Mouse (Mus musculus) regulatory T cell (primary cell): ENCODE data around the gene Tax1bp1.

ENCODE experiments used
- in situ Hi-C: fragments of 300-600 bp; cut with MboI, MseI; formaldehyde crosslinking; loops from one replicate; pipeline ENCODE4 v1.15.1; 2025; ENCODE audit warnings: high pct_unique_total_duplicates

Gene Tax1bp1

DNA sequence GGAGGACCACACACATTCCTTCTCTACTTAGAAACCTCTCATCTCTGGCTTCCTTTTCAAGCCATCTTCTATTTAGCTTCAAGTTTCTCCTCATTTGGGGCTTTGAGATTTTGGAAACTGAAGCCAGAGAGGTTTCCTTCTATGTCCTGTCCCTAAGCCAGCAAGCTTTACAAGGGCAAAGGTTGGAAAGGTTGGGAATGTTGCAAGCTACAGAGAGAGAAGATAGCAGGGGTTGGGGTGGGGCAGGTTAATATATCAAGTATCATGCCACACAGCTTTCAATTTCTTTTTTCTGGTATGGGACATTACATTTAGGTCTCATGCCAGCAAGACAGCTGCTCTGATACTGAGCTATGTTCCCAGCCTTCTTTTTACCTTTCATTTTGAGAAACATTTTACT lies 8.2 kb upstream of the Tax1bp1 start:
- in situ Hi-C loops = no loop called here

DNA sequence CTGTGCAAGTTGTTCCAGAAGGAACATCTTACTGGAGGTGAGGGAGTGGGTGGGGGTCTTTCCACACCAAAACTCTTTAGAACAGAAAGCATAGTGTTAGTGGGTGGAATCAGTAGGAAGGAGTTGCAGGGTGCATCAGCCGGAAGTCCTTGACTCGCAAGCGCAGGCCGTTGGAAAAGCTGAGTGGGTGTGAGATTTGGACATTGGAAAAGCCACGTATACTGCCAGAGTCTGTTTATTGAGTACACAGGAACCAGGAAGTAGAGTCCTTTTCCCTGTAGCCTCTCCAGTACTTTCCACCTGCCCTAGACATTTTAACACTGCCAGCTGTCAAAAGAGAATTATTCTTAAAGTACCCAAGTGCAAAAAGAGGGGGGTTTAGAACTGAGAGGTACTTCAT lies 5.7 kb upstream of the Tax1bp1 start:
- in situ Hi-C loops = no loop called here

DNA sequence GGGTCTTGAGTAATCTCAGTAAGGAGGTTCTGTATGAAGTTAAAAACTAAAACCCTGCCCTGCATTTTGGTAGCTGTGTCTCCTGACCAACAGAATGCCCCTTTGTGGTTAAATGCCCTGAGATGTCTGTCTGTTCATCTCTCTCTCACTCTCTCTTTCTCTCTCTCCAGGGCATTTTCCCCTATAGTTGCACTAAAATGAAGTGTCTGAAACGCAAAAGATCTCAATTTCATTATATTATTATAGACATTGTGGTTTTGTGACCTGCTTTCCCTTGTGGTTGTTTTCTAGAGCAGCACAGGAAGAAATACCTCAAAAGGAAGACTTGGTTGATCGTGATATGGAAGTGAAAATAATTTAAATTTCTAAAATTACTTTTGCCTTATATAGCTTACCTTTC lies 966 bp upstream of the Tax1bp1 start:
- in situ Hi-C loops = loop anchor here (5.0 kb wide), 1 partner anchor 70 kb away; the partner anchor contains the start of gene Hibadh

DNA sequence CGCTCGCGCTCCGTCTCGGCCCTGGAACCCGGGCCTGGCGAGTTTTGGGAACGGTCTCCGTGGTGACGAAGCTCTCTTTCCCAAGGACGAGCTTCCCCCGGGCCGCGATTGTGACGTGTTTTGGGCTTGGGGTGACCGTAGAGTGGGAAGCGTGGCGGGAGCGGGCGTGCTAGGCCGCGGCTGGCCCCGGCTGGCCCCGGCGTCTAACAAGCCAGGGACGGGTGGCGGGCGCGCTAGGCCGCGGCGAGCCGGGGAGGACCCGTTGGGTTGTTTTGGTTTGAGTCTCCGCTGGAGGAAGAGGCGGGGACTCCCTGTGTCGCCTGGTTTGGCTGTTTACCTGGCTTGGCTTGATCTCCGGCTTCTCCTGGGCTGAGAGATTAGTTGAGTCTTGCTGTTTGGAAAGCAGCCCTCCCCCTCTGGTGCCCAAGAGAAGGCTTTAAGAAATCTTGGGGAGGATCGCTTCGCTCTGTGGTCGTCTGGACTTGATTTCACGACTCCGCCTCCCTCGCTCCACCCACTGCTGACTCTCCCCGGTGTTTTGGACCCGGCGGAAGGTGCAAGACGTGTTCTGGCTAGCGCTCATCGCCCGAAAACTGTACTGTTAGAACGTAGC lies 474 bp downstream of the Tax1bp1 start:
- in situ Hi-C loops = loop anchor here (5.0 kb wide), 1 partner anchor 72 kb away; the partner anchor contains the start of gene Hibadh

DNA sequence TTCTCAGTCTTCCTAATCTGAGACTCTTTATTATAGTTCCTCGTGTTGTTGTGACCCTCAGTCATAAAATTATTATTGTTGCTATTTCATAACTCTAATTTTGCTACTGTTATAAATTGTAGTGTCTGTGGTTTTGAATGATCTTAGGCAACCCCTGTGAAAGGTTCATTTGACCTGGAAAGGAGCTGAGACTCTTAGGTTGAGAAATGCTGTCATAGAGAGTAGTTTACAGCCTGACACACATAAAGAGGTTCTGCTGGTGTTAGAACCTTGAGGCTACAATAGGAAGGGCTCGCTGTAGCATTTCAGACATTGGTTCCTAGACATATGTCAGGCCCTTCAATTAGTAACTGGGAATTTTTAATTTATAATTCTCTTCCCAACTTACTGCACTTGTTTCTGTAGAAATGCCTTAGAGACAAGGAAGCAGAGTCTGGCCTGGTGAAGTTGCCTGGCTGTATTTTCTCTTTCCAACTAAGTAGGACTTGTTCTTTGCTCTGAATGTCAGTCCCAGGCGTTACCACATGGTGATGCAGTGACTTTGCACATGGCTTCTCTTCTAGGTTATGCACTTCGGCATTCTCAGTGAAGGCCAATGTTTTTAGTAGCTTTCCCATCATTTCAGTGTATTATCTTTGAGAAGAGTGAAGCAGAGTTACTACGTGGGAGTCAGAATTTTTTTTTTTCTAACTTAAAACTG lies 4.1 kb downstream of the Tax1bp1 start:
- in situ Hi-C loops = no loop called here

DNA sequence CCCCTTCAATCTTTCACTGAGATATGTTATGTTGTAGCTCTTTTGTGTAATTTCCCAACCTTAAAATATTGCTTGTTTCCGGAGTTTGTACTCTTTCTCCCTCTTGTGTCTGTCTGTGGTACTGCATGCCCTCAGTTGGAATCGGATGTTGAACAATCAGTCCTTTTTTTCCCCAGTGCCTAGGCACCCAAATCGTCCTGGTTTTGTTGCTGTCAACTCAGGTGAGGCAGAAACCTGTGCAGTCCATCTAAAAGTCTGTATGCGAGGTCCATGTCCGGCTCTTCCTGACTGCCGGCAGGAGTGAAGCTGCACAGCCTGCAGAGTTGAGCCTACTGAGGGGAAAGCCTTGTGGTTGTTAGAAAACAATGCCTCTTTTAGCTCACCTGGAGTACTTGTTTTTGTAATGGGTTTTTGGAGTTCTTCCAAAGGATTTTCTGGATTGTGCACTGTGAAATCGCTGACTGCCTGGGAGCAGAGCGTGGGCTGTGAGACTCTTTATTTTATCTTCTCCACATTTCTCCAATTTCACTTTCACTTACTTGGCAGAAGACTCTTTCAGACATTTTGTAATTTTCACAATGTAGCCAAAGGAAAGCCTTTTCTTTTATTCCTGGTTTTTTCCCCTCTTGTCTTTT lies 11.4 kb downstream of the Tax1bp1 start:
- in situ Hi-C loops = no loop called here

DNA sequence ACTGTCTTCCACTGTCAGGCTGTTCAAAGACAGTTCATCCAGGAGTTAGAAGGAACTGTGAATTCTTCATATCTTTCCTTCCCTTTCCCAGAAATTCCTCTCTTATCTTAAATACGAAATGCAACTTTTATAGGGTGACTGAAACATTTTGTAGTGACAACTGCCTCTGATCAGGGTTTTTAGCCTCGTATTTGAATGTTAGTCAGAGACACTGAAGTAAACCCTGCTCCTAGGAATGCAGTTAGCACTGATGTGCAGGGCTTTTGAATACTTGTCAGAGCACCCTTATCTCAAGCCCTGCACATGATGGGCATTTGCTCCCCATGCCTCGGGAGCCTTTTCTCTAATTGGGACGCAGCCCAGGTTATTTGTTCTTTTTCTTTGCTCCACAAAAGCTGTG lies 16.8 kb downstream of the Tax1bp1 start:
- in situ Hi-C loops = no loop called here

DNA sequence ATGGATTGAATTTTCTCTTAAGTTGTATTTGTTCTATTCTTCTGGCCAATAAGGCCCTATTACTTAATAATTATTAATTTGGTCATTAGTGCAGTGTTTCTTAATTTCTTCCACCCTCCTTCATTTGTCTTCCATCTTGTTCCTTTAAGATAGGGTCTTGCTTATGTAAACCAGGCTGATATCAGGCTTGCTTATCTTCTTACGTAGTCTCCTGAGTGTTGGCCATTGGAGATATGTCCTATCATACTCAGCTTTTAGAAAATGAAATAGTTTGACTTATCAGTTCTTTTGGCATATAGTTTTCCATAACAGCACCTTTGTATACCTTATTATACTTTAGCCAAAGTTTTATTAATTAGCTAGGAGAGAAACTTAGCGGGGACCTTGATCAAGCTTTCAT lies 21.1 kb downstream of the Tax1bp1 start:
- in situ Hi-C loops = no loop called here

DNA sequence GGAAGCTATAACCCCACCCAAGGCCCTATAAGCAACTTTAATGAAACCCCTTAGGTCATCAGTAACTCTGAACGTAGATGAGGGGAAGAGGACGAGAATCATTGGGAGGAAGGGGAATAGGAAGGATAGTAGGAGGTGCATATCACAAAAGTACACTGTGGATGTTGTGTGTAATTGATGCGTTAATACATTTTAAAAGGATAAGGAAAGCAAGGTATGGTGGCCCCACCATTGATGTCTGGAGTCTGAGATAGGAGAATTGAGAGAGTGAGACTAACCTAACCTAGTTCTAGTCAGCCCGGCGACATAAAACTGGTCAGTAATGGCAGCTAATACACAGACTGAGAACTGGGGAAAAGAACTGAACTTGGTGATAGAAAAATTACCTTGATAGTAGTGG lies 39.3 kb downstream of the Tax1bp1 start:
- in situ Hi-C loops = no loop called here

DNA sequence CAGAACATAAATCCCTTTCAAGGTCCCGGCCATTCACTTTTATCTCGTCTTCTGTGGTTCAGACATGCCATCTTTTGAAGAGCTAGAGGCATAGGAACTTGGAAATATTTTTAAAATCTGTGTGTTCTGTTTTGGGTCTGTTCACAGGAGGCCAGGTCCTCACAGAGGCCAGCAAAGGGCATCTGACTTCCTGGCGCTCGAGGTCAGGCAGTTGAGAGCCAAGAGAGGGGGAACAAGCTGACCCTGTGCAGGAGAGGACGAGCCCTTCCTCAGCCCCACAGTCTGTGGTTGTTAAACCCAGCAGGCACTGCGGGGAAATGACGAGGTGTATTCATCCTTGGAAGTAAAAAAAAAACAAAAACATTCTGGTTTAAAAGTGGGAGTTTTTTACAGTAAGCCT lies 51.7 kb downstream of the Tax1bp1 start:
- in situ Hi-C loops = no loop called here

DNA sequence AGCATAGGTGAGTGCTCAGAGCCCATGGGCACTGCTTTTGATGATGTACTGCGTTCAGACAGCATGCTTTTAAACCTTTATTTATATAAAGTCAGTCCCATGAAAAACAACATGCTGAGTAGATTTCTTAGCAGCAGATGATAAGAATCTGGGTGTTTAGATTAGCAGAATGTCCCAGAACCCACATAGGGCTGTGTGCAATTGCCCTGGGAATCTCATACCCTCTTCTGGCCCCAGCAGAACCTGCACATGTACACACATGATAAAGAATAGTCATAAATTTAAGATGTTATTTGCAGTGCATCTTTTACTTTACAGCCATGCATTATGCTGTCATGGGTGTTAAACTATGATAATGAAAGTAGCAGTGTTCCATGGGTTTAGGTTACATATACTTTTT lies 57.3 kb downstream of the Tax1bp1 start:
- in situ Hi-C loops = no loop called here

DNA sequence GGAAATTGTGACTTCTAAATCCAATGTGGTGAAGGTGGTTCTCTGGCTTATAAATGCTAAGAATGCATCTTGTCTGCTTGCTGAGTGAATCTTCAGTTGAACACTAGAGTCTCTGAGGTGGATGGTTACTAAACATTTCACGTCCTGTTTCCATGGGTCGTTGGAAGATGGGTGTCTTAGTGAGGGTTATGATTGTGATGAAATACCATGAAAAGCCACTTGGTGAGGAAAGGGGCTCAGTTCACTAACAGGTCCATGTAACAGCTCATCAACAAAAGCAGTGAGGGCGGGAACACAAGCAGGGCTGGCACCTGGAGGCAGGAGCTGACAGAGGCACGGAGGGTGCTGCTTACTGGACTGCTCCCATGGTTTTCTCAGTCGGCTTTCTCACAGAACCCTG lies 59.6 kb downstream of the Tax1bp1 start:
- in situ Hi-C loops = no loop called here

DNA sequence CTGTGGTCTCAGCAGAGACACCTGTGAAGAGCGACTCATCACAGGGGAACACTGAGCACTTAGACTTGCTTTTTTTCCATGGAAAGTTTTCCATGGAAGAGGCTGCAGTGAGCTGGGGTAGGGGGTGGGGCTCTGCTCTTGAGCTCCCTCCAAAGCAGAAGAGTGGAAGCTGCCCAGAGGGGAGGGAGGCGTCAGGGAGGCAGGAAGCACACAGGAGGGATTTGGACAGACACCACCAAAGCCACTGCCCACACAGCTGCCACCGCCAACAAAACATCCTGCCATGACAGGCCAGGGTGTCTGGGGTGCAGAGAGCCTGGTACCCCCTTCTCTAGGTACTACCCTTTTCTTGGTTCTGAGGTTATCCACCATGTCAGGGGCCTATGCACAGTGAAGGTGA lies 61.8 kb downstream of the Tax1bp1 start:
- in situ Hi-C loops = no loop called here

DNA sequence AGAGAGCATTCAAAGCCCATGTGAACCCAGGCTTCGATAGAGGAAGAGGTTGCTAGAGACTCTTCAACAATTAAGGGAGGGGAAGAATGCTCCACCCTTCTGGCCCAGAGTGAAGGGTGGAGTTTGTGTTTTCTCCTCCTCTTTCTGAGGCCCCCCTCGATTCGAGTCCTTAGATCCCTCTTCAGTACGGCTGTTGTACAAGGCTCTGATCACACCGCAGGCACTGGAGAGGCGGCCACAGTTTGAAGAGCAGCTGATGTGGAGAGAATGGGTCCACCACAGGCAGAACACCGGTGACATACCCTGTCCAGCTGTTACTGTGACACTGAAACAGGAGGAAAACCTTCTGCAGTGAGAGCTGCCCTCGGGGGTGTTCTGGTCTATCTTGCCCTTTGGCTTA lies 62.4 kb downstream of the Tax1bp1 start:
- in situ Hi-C loops = no loop called here

DNA sequence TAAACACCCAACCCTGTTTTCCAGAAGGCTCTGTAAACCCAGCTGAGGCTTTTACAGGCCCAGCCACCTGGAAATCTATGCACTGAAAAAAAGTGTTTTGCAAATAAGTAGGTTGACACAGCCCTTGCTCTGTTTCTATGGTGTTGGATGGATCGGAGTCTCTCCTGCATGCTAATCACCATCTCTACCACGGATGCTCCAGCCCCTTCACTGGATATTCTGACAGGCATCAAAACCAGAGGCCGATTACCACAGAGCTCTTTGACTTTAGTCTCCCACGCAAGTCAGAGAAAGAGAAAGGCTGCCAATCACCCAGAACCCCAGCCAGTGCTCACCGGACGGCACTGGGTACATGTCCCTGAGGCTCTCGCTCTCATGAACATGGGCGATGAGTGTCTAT lies 63.5 kb downstream of the Tax1bp1 start:
- in situ Hi-C loops = no loop called here

DNA sequence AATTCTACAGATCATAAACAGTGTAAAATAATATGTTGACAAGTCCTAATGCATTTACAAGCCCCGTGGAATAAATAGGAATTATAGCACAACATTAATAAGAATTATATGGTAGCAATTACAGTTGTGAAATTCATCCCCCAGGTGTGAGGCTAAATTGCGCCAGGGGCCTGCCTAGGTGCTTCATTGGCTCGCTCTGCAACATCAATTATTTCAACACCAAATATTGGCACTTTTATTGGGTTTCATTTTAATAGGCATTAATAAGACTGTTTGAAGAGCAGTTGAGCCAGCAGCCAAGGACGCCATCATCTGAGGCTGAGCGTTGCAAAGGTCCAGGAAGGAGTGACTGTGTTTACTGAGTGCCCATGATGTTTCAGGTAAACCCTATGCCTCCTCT lies 65.0 kb downstream of the Tax1bp1 start:
- in situ Hi-C loops = no loop called here

DNA sequence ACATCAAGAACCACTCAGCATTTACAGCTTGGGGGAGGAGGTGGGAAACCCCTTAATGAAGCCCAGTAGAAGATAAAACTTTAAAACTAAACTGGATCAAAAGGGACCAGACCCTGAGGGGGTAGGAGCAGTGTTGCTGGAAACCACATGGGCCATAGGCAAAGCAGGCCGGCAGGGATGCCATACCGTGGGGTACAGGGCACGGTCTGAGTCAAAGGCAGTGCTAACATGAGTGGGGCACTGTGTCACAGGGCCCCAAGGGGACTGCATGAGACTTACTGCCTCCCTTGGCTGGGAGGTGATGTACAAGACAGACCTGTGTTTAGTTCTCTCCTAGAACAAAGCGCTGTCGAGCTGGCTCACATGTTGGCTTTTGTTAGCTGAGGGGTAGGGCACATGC lies 66.0 kb downstream of the Tax1bp1 start:
- in situ Hi-C loops = no loop called here

DNA sequence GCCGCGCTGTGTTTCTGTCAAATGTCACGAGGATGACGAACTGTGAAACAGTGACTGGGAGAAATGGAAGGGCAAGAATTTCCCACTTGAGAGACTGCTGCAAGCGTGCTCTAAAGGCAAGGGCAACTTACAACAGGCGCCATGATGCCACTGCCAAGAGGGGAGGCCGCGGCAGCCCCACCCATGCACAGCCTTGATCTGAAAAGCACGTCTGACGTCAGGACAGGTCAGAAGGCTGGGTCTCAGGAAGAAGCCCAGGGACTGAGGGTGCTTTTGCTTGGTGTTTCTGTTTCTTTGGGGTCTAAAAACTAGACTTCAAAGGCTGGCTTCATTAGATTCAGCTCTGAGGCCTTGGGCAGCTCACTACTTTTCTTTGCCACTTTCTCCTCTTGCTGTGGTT lies 76.8 kb downstream of the Tax1bp1 start:
- in situ Hi-C loops = no loop called here

DNA sequence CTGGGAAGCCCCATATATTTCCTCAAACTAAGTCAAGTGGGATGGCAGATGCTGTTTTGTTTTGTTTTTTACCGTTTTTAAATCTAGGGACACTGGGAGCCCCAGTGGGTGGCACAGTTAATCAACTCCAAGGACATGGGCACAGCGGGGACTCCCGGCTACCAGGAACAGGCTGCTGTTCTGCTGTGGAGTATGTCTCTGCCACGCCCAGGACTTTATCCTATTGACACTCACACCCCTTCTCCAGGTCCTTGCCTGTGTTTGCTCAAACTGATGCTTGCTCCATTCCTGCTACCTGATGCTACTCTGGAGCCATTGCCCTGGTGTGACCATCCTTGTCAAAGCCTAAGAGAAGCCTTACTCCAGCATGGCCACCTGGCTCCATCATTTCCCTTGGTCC lies 77.3 kb downstream of the Tax1bp1 start:
- in situ Hi-C loops = no loop called here

DNA sequence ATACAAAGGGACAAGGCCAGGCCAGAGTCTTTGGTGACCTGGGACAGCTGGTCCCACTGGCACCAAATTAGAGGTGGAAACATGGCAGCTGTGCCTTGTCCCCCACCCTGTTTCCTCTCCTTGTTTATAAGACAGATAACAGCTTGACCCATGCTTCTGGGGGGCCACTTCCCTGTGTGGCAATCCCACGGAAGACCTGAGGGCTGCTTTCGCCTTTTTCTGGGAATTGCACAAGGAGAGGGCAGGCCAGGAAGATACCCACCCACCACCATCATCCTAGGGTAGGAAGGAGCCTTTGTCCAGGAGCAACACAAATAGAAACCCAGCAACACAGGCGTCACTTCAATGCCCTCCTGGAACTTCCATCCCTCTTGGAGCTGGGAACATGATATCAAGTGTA lies 78.9 kb downstream of the Tax1bp1 start:
- in situ Hi-C loops = no loop called here

DNA sequence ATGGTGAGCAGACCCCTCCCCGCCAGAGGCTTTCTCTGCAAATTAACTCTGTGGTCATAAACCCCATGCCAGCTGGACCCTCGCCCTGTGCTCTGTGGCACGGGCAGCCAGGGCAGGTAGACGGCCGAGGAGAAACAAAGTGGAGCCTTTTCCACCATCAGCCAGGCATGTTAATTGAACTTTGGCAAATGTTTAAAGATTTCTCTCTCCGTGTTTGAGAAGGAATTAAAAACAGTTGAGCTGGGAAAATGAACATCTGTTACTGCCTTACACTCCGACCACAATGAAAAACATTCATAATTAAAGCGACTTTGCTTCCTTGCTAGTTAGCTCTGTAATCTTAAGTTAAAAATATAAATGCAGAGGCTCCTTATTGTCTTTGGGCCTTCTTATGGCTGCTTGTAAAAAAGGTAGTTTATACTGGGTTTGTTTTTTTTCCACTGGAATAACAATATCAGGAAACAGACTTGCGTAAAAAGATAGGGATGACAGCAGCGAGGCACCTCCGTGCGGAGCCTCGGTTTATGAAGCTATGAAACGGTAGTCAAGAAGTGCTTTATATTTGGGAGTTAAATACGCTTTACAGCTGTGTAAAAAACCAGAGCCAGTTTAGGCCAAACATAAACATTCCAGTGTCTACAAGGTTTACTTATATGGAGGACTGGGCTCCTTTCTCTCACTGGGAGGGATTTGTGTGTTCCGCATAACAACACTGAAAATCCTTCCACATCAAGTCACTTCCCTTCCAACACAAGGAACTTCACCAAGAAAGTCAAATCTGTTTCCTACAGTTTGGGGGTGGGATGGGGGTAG lies 81.7 kb downstream of the Tax1bp1 start:
- in situ Hi-C loops = no loop called here

DNA sequence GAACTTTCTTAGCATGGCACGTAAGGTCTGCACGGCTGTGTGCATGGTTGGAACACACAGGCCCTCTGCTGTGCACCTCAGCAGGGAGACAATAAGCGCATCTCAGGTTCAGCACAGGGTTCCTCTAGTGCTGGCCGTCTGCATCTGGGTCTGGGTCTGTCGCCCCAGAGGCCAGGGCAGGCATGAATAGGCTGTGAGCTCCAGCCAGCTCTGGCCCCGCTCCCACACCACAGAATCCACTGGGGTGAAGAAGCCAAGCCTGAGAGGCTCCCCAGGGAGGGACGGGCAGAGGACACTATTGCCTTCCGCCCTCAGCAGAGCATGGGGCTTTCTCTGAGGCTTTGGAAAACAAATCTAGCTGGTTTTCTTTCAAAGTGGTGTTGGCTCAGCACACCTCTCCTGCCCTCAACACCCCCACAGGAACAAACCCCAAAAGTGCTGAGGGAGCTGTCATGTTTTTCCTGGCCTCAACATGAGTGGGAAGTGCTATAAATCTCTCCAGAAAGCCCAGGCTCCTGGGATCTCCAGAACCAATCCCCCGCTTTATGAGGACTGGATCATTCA lies 82.6 kb downstream of the Tax1bp1 start:
- in situ Hi-C loops = no loop called here
